Mouse (Mus musculus): ENCODE measurements around the gene Abcd4. TPM values are rescaled to one million over a fixed set of nuclear protein-coding genes. Genes with fewer than 3 reads are reported as not detected.

Gene Abcd4
- polyA plus RNA-seq, 1 experiment from 2014 or later, result 13.6 TPM

- Histone ChIP-seq H3K9ac (ENCODE audit: low read depth, low read length) (no peak within 1 kb of the TSS), H3K9me3 (ENCODE audit: control insufficient read depth, low read length) (no peaks in the 10 kb centered on the region), H3K27me3 (replicated peaks; ENCODE audit: control insufficient read depth, insufficient read depth, low read length) (peaks cover 39% of the 10 kb centered on the region), H3K36me3 (ENCODE audit: control insufficient read depth, insufficient read depth, low read length) (no peaks in the 10 kb centered on the region), H3K27ac (ENCODE audit: low read depth, low read length) (no peak within 1 kb of the TSS), H3K4me3 (ENCODE audit: low read length) (peak within 1 kb of the TSS; percentile 13; the same call in 1 of the 2 replicates), H3K4me2 (ENCODE audit: low read length) (no peak within 1 kb of the TSS), H3K4me1 (ENCODE audit: control insufficient read depth, insufficient read depth, low read depth, low read length) (peaks cover 5% of the 10 kb centered on the region; the same call in 1 of the 2 replicates)
- WGBS, result 3% methylated on average over 18 of the region's 25 CpGs
- ATAC-seq, result no peak; the same call in 1 of the 2 replicates
These were observed 47.8 kb downstream of the Abcd4 start, which contains the start of gene Vsx2 for GRCm38 (mm10) chr12:84569336-84569970. Vsx2 (plus strand) TSS chr12:84569762.

GRCm38 (mm10) chr12:84567576-84567975 lies 49.6 kb downstream of the Abcd4 start:
- Histone ChIP-seq H3K36me3 (ENCODE audit: control insufficient read depth, insufficient read depth, low read length) (no peaks in the 10 kb centered on the region), H3K4me1 (ENCODE audit: control insufficient read depth, insufficient read depth, low read depth, low read length) (peaks cover 5% of the 10 kb centered on the region; the same call in 1 of the 2 replicates), H3K27me3 (replicated peaks; ENCODE audit: control insufficient read depth, insufficient read depth, low read length) (peaks cover 24% of the 10 kb centered on the region), H3K9me3 (ENCODE audit: control insufficient read depth, low read length) (no peaks in the 10 kb centered on the region), H3K4me2 (ENCODE audit: low read length) (no peak overlapping the region), H3K27ac (ENCODE audit: low read depth, low read length) (no peak overlapping the region), H3K9ac (ENCODE audit: low read depth, low read length) (no peak overlapping the region), H3K4me3 (ENCODE audit: low read length) (no peak overlapping the region)
- 87% methylated on average over 6 of the region's 6 CpGs for WGBS
- ATAC-seq, result no peak

DNA sequence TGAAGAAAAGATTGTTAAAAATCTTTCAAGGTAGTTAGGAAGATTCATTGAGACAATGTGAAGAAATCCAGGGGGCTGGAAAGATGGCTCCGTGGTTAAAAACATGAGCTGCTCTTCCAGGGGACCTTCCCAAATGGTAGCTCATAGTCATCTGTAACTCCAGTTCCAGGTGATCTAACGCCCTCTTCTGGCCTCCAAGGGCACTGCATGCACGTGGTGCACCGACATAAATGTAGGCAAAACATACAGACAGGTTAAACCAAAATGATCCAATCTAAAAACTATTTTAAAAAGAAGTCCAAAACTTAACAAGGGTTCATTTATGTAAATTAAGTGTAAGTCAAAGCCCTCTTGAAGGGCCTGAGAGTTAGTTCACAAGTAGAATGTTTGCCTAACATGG lies 54.7 kb downstream of the Abcd4 start:
- no peak overlapping the region for H3K4me3 ChIP-seq (ENCODE audit: low read length)
- WGBS, result 50% methylated on average over 4 of the region's 4 CpGs
- ATAC-seq, result no peak
- no peak overlapping the region for H3K27ac ChIP-seq (ENCODE audit: low read depth, low read length)
- no peaks in the 10 kb centered on the region for H3K36me3 ChIP-seq (ENCODE audit: control insufficient read depth, insufficient read depth, low read length)
- H3K9me3 ChIP-seq (ENCODE audit: control insufficient read depth, low read length), result no peaks in the 10 kb centered on the region
- H3K4me1 ChIP-seq (ENCODE audit: control insufficient read depth, insufficient read depth, low read depth, low read length), result no peaks in the 10 kb centered on the region
- H3K4me2 ChIP-seq (ENCODE audit: low read length), result no peak overlapping the region
- H3K9ac ChIP-seq (ENCODE audit: low read depth, low read length), result no peak overlapping the region
- peaks cover 6% of the 10 kb centered on the region for H3K27me3 ChIP-seq (replicated peaks; ENCODE audit: control insufficient read depth, insufficient read depth, low read length)

DNA sequence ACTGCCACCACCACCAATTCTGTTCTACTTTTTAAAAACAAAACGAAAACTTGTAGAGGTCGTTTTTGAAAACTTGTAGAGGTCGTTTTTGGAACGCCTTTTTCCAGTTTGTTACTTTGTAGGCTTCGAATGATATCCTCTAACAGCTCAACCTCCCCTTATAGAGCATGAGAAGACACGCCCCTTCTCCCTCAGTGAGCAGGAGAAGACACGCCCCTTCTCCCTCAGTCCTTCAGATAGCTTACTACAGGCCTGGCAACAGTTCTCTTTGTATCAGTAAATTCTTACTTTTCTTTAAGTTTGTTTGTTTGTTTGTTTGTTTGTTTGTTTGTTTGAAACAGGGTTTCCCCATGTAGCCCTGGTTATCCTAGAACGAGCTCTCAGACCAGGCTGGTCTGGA lies 62.0 kb downstream of the Abcd4 start:
- H3K27me3 ChIP-seq (replicated peaks; ENCODE audit: control insufficient read depth, insufficient read depth, low read length), result no peaks in the 10 kb centered on the region
- WGBS, result 60% methylated on average over 8 of the region's 8 CpGs
- H3K9ac ChIP-seq (ENCODE audit: low read depth, low read length), result no peak overlapping the region
- H3K4me3 ChIP-seq (ENCODE audit: low read length), result no peak overlapping the region
- H3K27ac ChIP-seq (ENCODE audit: low read depth, low read length), result no peak overlapping the region
- no peaks in the 10 kb centered on the region for H3K4me1 ChIP-seq (ENCODE audit: control insufficient read depth, insufficient read depth, low read depth, low read length)
- ATAC-seq, result no peak
- H3K36me3 ChIP-seq (ENCODE audit: control insufficient read depth, insufficient read depth, low read length), result no peaks in the 10 kb centered on the region
- no peak overlapping the region for H3K4me2 ChIP-seq (ENCODE audit: low read length)
- H3K9me3 ChIP-seq (ENCODE audit: control insufficient read depth, low read length), result no peaks in the 10 kb centered on the region

Other genes with a start within 250 kb of the Abcd4 start
- 11.9 and 14.6 TPM in 2 replicates for gene Entpd5, start 208.4 kb downstream of the Abcd4 start, polyA plus RNA-seq (2015; fragmentation: Nextera tagmentation; extraction: Ambion mirVana)
- 2.9 and 3.5 TPM in 2 replicates for gene Bbof1, start 208.3 kb downstream of the Abcd4 start, polyA plus RNA-seq (2015; fragmentation: Nextera tagmentation; extraction: Ambion mirVana)
- 21.3 and 23.5 TPM in 2 replicates for gene Rnf113a2, start 200.2 kb downstream of the Abcd4 start, polyA plus RNA-seq (2015; fragmentation: Nextera tagmentation; extraction: Ambion mirVana)
- gene Aldh6a1, start 166.4 kb downstream of the Abcd4 start, polyA plus RNA-seq (2015; fragmentation: Nextera tagmentation; extraction: Ambion mirVana), result 41.3 and 41.8 TPM in 2 replicates
- gene Lin52, start 166.0 kb downstream of the Abcd4 start, polyA plus RNA-seq (2015; fragmentation: Nextera tagmentation; extraction: Ambion mirVana), result 31.9 and 32.4 TPM in 2 replicates
- gene Vsx2, start 47.7 kb downstream of the Abcd4 start, polyA plus RNA-seq (2015; fragmentation: Nextera tagmentation; extraction: Ambion mirVana), result 3.0 and 3.7 TPM in 2 replicates
- gene Vrtn, start 23.6 kb upstream of the Abcd4 start, polyA plus RNA-seq (2015; fragmentation: Nextera tagmentation; extraction: Ambion mirVana), result 0.11 TPM in 1 of 2 replicates, not detected in the other
- 12.0 and 13.3 TPM in 2 replicates for gene Syndig1l, start 81.4 kb upstream of the Abcd4 start, polyA plus RNA-seq (2015; fragmentation: Nextera tagmentation; extraction: Ambion mirVana)
- gene Npc2, start 155.7 kb upstream of the Abcd4 start, polyA plus RNA-seq (2015; fragmentation: Nextera tagmentation; extraction: Ambion mirVana), result 57.6 and 59.6 TPM in 2 replicates
- 140 and 142 TPM in 2 replicates for gene Isca2, start 155.8 kb upstream of the Abcd4 start, polyA plus RNA-seq (2015; fragmentation: Nextera tagmentation; extraction: Ambion mirVana)

Data from hindbrain, embryonic 16.5 days (tissue).